Mouse (Mus musculus): ENCODE results near the gene Nde1. TPM values are rescaled to one million over a fixed set of nuclear protein-coding genes. Genes with fewer than 3 reads are reported as not detected.
"Not testable (repeated sequence)": the region's sequence is repeated elsewhere in the genome, so short reads cannot be mapped to it uniquely, and the experiment has no call there.

The Nde1 gene
- polyA plus RNA-seq, 1 experiment from 2014 or later = 33.3 TPM

DNA sequence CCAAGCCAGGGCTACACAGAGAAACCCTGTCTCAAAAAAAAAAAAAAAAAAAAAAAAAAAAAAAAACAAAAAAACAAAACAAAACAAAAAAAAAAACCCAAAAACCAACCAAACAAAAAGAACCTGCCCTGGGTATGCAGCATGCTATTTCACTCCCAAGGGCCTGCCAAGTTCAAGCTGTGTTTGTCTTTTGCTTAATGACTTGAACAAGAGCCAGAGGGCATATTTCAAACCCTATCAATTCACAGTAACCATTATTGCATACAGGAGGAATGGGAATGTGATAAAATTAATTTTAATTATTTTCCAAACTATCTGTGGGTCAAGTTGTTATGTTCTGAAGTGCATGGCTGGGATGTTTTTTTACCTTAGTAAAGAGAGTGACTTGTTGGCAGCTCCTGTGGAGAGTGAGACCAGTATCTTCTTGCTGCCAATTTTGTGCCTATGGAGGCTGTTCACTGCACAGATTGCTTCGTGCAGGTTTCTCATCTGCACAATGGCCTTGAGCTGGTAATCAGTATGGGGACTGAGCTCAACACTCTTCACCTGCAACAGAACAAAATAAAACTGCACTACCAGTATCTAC is 25.0 kb upstream of the Nde1 start:
- Histone ChIP-seq H3K4me3 (no peak overlapping the region), H3K27me3 (no peaks in the 10 kb centered on the region), H3K9me3 (no peaks in the 10 kb centered on the region), H3K4me2 (no peak overlapping the region), H3K4me1 (replicated peaks) (no peaks in the 10 kb centered on the region), H3K9ac (no peak overlapping the region), H3K27ac (replicated peaks) (no peak overlapping the region), H3K36me3 (peaks cover 77% of the 10 kb centered on the region)
- WGBS = 83% methylated on average over 1 of the region's 1 CpGs
- ATAC-seq (ENCODE audit: low FRiP score, low read depth) = no peak

- Histone ChIP-seq H3K27me3 (no peaks in the 10 kb centered on the region), H3K27ac (replicated peaks) (no peak overlapping the region), H3K4me2 (no peak overlapping the region), H3K9me3 (no peaks in the 10 kb centered on the region), H3K9ac (no peak overlapping the region), H3K36me3 (peaks cover 79% of the 10 kb centered on the region), H3K4me1 (replicated peaks) (no peaks in the 10 kb centered on the region), H3K4me3 (no peak overlapping the region)
- no peak for ATAC-seq (ENCODE audit: low FRiP score, low read depth)
Measured at GRCm38 (mm10) chr16:14139106-14139505, 24.0 kb upstream of the Nde1 start.

DNA sequence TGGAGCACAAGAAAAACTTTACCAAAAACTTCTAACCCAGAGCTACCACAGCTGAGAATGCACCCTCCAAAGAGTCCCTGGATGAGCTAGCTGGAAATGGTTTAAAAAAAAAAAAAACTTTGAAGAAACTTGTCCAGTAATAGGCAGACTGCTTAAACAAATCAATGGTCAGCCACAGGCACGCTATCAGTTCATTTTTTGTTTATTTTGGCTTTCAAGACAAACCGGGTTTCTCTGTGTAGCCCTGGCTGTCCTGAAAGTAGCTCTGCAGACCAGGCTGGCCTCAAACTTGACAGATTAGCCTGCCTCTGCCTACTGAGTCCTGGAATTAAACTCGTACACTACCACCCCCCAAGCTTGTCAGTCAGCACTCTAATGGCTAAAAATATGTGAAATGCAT is 19.8 kb upstream of the Nde1 start:
- no peaks in the 10 kb centered on the region for H3K9me3 ChIP-seq
- peaks cover 73% of the 10 kb centered on the region for H3K36me3 ChIP-seq

DNA sequence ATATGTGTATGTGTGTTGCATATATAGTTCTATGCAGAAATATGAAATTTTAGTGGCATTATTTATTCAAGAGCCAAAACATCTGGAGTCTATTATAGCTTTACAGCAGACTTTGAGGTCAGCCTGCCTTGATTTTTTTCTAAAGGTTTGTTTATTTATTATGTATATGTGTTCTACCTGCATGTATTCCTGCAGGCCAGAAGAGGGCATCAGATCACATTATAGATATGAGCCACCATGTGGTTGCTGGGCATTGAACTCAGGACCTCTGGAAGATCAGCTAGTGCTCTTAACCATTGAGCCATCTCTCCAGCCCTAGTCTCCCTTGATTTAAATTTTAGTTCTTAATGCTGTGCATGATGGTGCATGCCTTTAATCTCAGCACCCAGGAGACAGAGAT is 15.4 kb upstream of the Nde1 start:
- no peaks in the 10 kb centered on the region for H3K4me1 ChIP-seq (replicated peaks)
- no peak overlapping the region for H3K27ac ChIP-seq (replicated peaks)
- no peak for ATAC-seq (ENCODE audit: low FRiP score, low read depth)
- H3K36me3 ChIP-seq = peaks cover 61% of the 10 kb centered on the region
- no peaks in the 10 kb centered on the region for H3K9me3 ChIP-seq
- H3K27me3 ChIP-seq = no peaks in the 10 kb centered on the region
- no peak overlapping the region for H3K4me3 ChIP-seq
- no peak overlapping the region for H3K9ac ChIP-seq
- no peak overlapping the region for H3K4me2 ChIP-seq

More for the DNA sequence above, 19.8 kb upstream of the Nde1 start:
- Histone ChIP-seq H3K4me2 (no peak overlapping the region), H3K4me1 (replicated peaks) (no peaks in the 10 kb centered on the region), H3K27ac (replicated peaks) (no peak overlapping the region), H3K4me3 (no peak overlapping the region), H3K27me3 (no peaks in the 10 kb centered on the region), H3K9ac (no peak overlapping the region)
- 94% methylated on average over 3 of the region's 3 CpGs for WGBS
- ATAC-seq (ENCODE audit: low FRiP score, low read depth) = no peak

GRCm38 (mm10) chr16:14151718-14152117 is 11.4 kb upstream of the Nde1 start:
- WGBS = 93% methylated on average over 4 of the region's 4 CpGs
- ATAC-seq (ENCODE audit: low FRiP score, low read depth) = no peak
- H3K4me2 ChIP-seq = no peak overlapping the region
- no peak overlapping the region for H3K4me3 ChIP-seq
- H3K9me3 ChIP-seq = no peaks in the 10 kb centered on the region
- no peaks in the 10 kb centered on the region for H3K27me3 ChIP-seq
- H3K27ac ChIP-seq (replicated peaks) = no peak overlapping the region
- no peak overlapping the region for H3K9ac ChIP-seq
- H3K4me1 ChIP-seq (replicated peaks) = no peaks in the 10 kb centered on the region
- H3K36me3 ChIP-seq = peaks cover 35% of the 10 kb centered on the region

DNA sequence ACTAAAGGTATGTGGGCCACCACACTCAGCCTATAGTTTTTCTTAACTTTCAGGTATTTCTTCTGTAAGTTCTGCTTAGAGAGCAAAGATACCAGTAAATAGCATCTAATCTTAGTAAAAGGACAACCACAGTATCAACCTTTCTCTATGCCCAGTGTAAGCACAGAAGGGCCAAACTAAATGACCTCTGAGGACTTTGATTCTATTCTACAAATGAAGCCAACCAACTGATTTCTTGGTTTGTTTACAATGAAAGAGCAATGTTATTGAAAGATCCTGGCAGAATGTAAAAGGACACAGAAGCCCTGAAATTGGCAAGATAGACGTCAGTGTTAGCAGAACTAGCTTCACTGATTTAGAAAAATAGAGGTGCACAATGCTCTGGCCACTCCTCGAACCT is 7.4 kb upstream of the Nde1 start:
- ATAC-seq (ENCODE audit: low FRiP score, low read depth); H3K9me3 ChIP-seq; H3K9ac ChIP-seq; H3K4me3 ChIP-seq; H3K4me2 ChIP-seq; H3K27me3 ChIP-seq; H3K27ac ChIP-seq (replicated peaks): not testable (repeated sequence)
- Histone ChIP-seq H3K36me3 (peaks cover 12% of the 10 kb centered on the region), H3K4me1 (replicated peaks) (peaks cover 20% of the 10 kb centered on the region)
- 86% methylated on average over 1 of the region's 2 CpGs for WGBS

- Histone ChIP-seq H3K4me2 (no peak overlapping the region), H3K27ac (replicated peaks) (no peak overlapping the region), H3K27me3 (no peaks in the 10 kb centered on the region), H3K4me1 (replicated peaks) (peaks cover 20% of the 10 kb centered on the region), H3K36me3 (peaks cover 11% of the 10 kb centered on the region), H3K4me3 (no peak overlapping the region), H3K9ac (no peak overlapping the region), H3K9me3 (no peaks in the 10 kb centered on the region)
- no peak for ATAC-seq (ENCODE audit: low FRiP score, low read depth)
- 93% methylated on average over 6 of the region's 6 CpGs for WGBS
Measured at GRCm38 (mm10) chr16:14156312-14156711, 6.8 kb upstream of the Nde1 start.

GRCm38 (mm10) chr16:14158536-14158935 is 4.5 kb upstream of the Nde1 start:
- no peaks in the 10 kb centered on the region for H3K9me3 ChIP-seq
- no peak for ATAC-seq (ENCODE audit: low FRiP score, low read depth)
- peak overlapping the region; percentile 65 for H3K9ac ChIP-seq
- H3K4me3 ChIP-seq = peak overlapping the region; percentile 75
- H3K27ac ChIP-seq (replicated peaks) = peak overlapping the region; percentile 98
- WGBS = 8% methylated on average over 7 of the region's 7 CpGs
- H3K27me3 ChIP-seq = no peaks in the 10 kb centered on the region
- peaks cover 30% of the 10 kb centered on the region for H3K4me1 ChIP-seq (replicated peaks)
- H3K4me2 ChIP-seq = peak overlapping the region; percentile 69
- no peaks in the 10 kb centered on the region; the same call in 1 of the 2 replicates for H3K36me3 ChIP-seq

- peak overlapping the region; percentile 69 for H3K4me2 ChIP-seq
- WGBS = under 1% methylated on average over 53 of the region's 58 CpGs
- H3K4me3 ChIP-seq = peak overlapping the region; percentile 75
- H3K27me3 ChIP-seq = no peaks in the 10 kb centered on the region
- ATAC-seq (ENCODE audit: low FRiP score, low read depth) = peak; percentile 97
- H3K4me1 ChIP-seq (replicated peaks) = peaks cover 34% of the 10 kb centered on the region
- no peaks in the 10 kb centered on the region for H3K9me3 ChIP-seq
- H3K9ac ChIP-seq = peak overlapping the region; percentile 74
- H3K36me3 ChIP-seq = no peaks in the 10 kb centered on the region
- peak overlapping the region; percentile 98 for H3K27ac ChIP-seq (replicated peaks)
Measured at GRCm38 (mm10) chr16:14158936-14159745, 3.9 kb upstream of the Nde1 start.

DNA sequence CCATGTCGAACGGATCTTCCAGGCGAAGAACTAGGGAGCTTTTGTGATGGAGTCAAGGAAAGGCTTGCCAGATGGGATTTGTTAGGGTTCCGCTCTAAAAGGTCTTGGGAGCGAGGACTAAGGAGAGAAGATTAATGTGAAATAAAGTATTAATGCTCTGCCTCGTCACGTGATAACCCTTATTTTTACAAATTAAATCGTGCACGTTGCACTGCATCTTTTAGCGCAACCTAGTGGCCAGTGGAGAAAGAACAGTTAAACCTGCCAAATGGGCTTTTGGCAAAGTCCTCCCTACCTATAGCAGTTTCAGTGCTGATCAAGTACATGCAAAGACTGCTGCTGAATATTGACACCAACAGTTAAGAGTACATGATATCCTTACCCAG is 3.3 kb upstream of the Nde1 start:
- Histone ChIP-seq H3K36me3 (no peaks in the 10 kb centered on the region), H3K9ac (peak overlapping the region; percentile 74), H3K27ac (replicated peaks) (peak overlapping the region; percentile 98), H3K27me3 (no peaks in the 10 kb centered on the region), H3K4me1 (replicated peaks) (peaks cover 34% of the 10 kb centered on the region), H3K4me3 (peak overlapping the region; percentile 75), H3K9me3 (no peaks in the 10 kb centered on the region), H3K4me2 (peak overlapping the region; percentile 64)
- WGBS = under 1% methylated on average over 10 of the region's 10 CpGs
- ATAC-seq (ENCODE audit: low FRiP score, low read depth) = peak; percentile 3; the same call in 1 of the 2 replicates

DNA sequence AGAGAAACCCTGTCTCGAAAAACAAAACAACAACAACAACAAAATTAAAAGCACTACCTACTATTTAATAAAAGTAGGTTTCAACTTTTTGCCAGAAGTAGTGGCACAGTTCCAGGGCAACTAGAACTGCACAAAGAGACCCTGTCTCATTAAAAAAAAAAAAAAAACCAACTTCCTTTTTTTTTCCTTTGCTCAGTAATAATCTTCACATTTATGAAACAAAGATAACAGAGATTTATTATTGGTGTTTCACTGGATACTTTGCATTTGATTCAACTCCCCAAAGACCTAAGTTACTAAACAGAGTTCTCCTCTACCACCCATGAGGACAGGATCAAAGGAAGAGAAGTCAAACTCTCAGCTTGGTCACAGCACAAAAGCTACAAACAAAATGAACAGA is 2.1 kb upstream of the Nde1 start:
- 80% methylated on average over 1 of the region's 1 CpGs for WGBS
- H3K27ac ChIP-seq (replicated peaks) = no peak overlapping the region

GRCm38 (mm10) chr16:14163731-14164130 is 656 bp downstream of the Nde1 start:
- H3K9me3 ChIP-seq = no peaks in the 10 kb centered on the region
- H3K36me3 ChIP-seq = no peaks in the 10 kb centered on the region
- peak overlapping the region; percentile 98 for H3K4me2 ChIP-seq
- H3K9ac ChIP-seq = peak overlapping the region; percentile 54
- H3K27me3 ChIP-seq = no peaks in the 10 kb centered on the region
- no peak overlapping the region for H3K27ac ChIP-seq (replicated peaks)
- peak overlapping the region; percentile 65 for H3K4me3 ChIP-seq
- no peak for ATAC-seq (ENCODE audit: low FRiP score, low read depth)
- peaks cover 17% of the 10 kb centered on the region for H3K4me1 ChIP-seq (replicated peaks)
- WGBS = 3% methylated on average over 10 of the region's 10 CpGs

More for the DNA sequence above, 2.1 kb upstream of the Nde1 start:
- Histone ChIP-seq H3K9me3 (no peaks in the 10 kb centered on the region), H3K36me3 (no peaks in the 10 kb centered on the region), H3K27me3 (no peaks in the 10 kb centered on the region), H3K4me1 (replicated peaks) (peaks cover 34% of the 10 kb centered on the region), H3K4me2 (no peak overlapping the region), H3K9ac (no peak overlapping the region), H3K4me3 (no peak overlapping the region)
- no peak for ATAC-seq (ENCODE audit: low FRiP score, low read depth)
